Mouse (Mus musculus): ENCODE data around the gene Cytl1.

Cytl1 gene

GRCm38 (mm10) chr5:37769031-37769430 lies 33.7 kb downstream of the Cytl1 start:
- peak; percentile 89 for DNase-seq (ENCODE audit: inconsistent ontology term)

- DNase-seq (ENCODE audit: inconsistent ontology term) = no peak
These were observed 35.6 kb downstream of the Cytl1 start for GRCm38 (mm10) chr5:37770870-37771269.

GRCm38 (mm10) chr5:37774011-37774410 lies 38.7 kb downstream of the Cytl1 start:
- DNase-seq (ENCODE audit: inconsistent ontology term) = no peak

GRCm38 (mm10) chr5:37775681-37776080 lies 40.4 kb downstream of the Cytl1 start:
- no peak for DNase-seq (ENCODE audit: inconsistent ontology term)

- DNase-seq (ENCODE audit: inconsistent ontology term) = no peak
These were observed 48.0 kb downstream of the Cytl1 start for GRCm38 (mm10) chr5:37783306-37783705.

- no peak for DNase-seq (ENCODE audit: inconsistent ontology term)
These were observed 49.6 kb downstream of the Cytl1 start for GRCm38 (mm10) chr5:37784847-37785391.

Measured in Muller cell, postnatal 12 days (primary cell).